Mouse (Mus musculus): ENCODE measurements around the gene Macrod2. TPM values are rescaled to one million over a fixed set of nuclear protein-coding genes. Genes with fewer than 3 reads are reported as not detected.

The Macrod2 gene
- total RNA-seq, 2 experiments from 2014 or later = 10.3 to 11.3 TPM

- no peak for DNase-seq
Observed at GRCm38 (mm10) chr2:142400781-142401180, 2005.7 kb downstream of the Macrod2 start.

GRCm38 (mm10) chr2:142401359-142401758 is 2006.2 kb downstream of the Macrod2 start:
- no peak for DNase-seq

- no peak for DNase-seq
Observed at GRCm38 (mm10) chr2:142403394-142403793, 2008.3 kb downstream of the Macrod2 start.

GRCm38 (mm10) chr2:142404321-142404720 is 2009.2 kb downstream of the Macrod2 start:
- DNase-seq = no peak

GRCm38 (mm10) chr2:142407341-142407740 is 2012.2 kb downstream of the Macrod2 start:
- no peak for DNase-seq

- no peak for DNase-seq
Observed at GRCm38 (mm10) chr2:142410124-142410523, 2015.0 kb downstream of the Macrod2 start.

- DNase-seq = no peak
Observed at GRCm38 (mm10) chr2:142433126-142433525, 2038.0 kb downstream of the Macrod2 start.

- DNase-seq = no peak
Observed at GRCm38 (mm10) chr2:142434731-142435130, 2039.6 kb downstream of the Macrod2 start.

- peak; percentile 16 for DNase-seq
Observed at GRCm38 (mm10) chr2:142437606-142438461, 2042.7 kb downstream of the Macrod2 start.

Other genes with a start within 250 kb of the Macrod2 start
- gene Gm17374, start 243.3 kb upstream of the Macrod2 start, total RNA-seq (2021) = not detected
- gene Esf1, start 224.7 kb upstream of the Macrod2 start, total RNA-seq (2021) = 10 to 100 TPM; 16.0 to 17.7 TPM
- gene Ndufaf5, start 224.7 kb upstream of the Macrod2 start, total RNA-seq (2021) = 10 to 100 TPM; 32.7 to 37.4 TPM
- gene Sel1l2, start 5.6 kb upstream of the Macrod2 start, total RNA-seq (2021) = not detected